Mouse (Mus musculus) kidney, postnatal 14 days (tissue): ENCODE data around the gene Nat8f6.
A peak's percentile ranks its signal among the peaks of the same experiment; 100 is the strongest.
"Not testable (repeated sequence)": the region's sequence is repeated elsewhere in the genome, so short reads cannot be mapped to it uniquely, and the experiment has no call there.

Experiments
- DNase-seq: peaks from one replicate; pipeline ENCODE4 v3.0.0; 2022; ENCODE audit warnings: mixed read lengths

The Nat8f6 gene

GRCm38 (mm10) chr6:85835104-85835503 lies 14.3 kb upstream of the Nat8f6 start:
- peak; percentile 24 for DNase-seq

- DNase-seq: not testable (repeated sequence)
Observed at GRCm38 (mm10) chr6:85834504-85835100, 13.8 kb upstream of the Nat8f6 start.

GRCm38 (mm10) chr6:85831796-85832321 lies 11.1 kb upstream of the Nat8f6 start, which contains the start of gene Nat8:
Gene Nat8 (minus strand): TSS chr6:85832082.
- DNase-seq: no peak

GRCm38 (mm10) chr6:85829462-85829861 lies 8.7 kb upstream of the Nat8f6 start:
- DNase-seq: no peak

GRCm38 (mm10) chr6:85825886-85826285 lies 5.1 kb upstream of the Nat8f6 start:
- DNase-seq: no peak

- DNase-seq: no peak
Observed at GRCm38 (mm10) chr6:85823382-85824090, 2.8 kb upstream of the Nat8f6 start.

- no peak for DNase-seq
Observed at GRCm38 (mm10) chr6:85822286-85822685, 1.5 kb upstream of the Nat8f6 start.

- no peak for DNase-seq
Observed at GRCm38 (mm10) chr6:85818338-85818737, 2.4 kb downstream of the Nat8f6 start.

- DNase-seq: no peak
Observed at GRCm38 (mm10) chr6:85813339-85813738, 7.4 kb downstream of the Nat8f6 start.

GRCm38 (mm10) chr6:85810942-85811537 lies 9.7 kb downstream of the Nat8f6 start:
- peak; percentile 21 for DNase-seq

GRCm38 (mm10) chr6:85810514-85810913 lies 10.2 kb downstream of the Nat8f6 start:
- not testable (repeated sequence) for DNase-seq

GRCm38 (mm10) chr6:85809784-85810183 lies 11.0 kb downstream of the Nat8f6 start:
- not testable (repeated sequence) for DNase-seq

GRCm38 (mm10) chr6:85803180-85803579 lies 17.6 kb downstream of the Nat8f6 start:
- not testable (repeated sequence) for DNase-seq

GRCm38 (mm10) chr6:85765532-85765931 lies 55.2 kb downstream of the Nat8f6 start, which contains the start of gene Nat8f3:
Gene Nat8f3 (minus strand): TSS chr6:85765754.
- DNase-seq: peak; percentile 15

GRCm38 (mm10) chr6:85763127-85764070 lies 57.4 kb downstream of the Nat8f6 start:
- not testable (repeated sequence) for DNase-seq

GRCm38 (mm10) chr6:85762678-85763077 lies 58.1 kb downstream of the Nat8f6 start:
- DNase-seq: not testable (repeated sequence)
